Mouse (Mus musculus) gastrocnemius, postnatal 10 days (tissue): ENCODE results near the gene Zfp160. TPM values are rescaled to one million over a fixed set of nuclear protein-coding genes. Genes with fewer than 3 reads are reported as not detected.
"Not testable (repeated sequence)": the region's sequence is repeated elsewhere in the genome, so short reads cannot be mapped to it uniquely, and the experiment has no call there.

Experiments used
- DNase-seq: peaks from one replicate; pipeline ENCODE4 v3.0.0; 2021; ENCODE audit warnings: mixed read lengths
- long read RNA-seq, 2 experiments: library from polyadenylated mRNA; stranded (forward); transcript quantifications; one replicate each; pipeline ENCODE4 v2.0.0; 2021
- total RNA-seq, 2 experiments: library from RNA; stranded (reverse); gene quantifications; 2 replicates each; pipeline ENCODE4 v1.2.3; 2021

Gene Zfp160
- total RNA-seq: 10 to 100 TPM in 1 of 2 experiments, 1 to 10 TPM in 1; 8.2 to 12.7 TPM
- long read RNA-seq, experiment 1, partial matches to known transcripts: 0 of 5 reads
- long read RNA-seq, experiment 1, other reads (novel, unspliced or antisense): 2 of 5 reads
- long read RNA-seq, experiment 2, partial matches to known transcripts: 0 of 5 reads
- long read RNA-seq, experiment 2, other reads (novel, unspliced or antisense): 3 of 5 reads

DNA sequence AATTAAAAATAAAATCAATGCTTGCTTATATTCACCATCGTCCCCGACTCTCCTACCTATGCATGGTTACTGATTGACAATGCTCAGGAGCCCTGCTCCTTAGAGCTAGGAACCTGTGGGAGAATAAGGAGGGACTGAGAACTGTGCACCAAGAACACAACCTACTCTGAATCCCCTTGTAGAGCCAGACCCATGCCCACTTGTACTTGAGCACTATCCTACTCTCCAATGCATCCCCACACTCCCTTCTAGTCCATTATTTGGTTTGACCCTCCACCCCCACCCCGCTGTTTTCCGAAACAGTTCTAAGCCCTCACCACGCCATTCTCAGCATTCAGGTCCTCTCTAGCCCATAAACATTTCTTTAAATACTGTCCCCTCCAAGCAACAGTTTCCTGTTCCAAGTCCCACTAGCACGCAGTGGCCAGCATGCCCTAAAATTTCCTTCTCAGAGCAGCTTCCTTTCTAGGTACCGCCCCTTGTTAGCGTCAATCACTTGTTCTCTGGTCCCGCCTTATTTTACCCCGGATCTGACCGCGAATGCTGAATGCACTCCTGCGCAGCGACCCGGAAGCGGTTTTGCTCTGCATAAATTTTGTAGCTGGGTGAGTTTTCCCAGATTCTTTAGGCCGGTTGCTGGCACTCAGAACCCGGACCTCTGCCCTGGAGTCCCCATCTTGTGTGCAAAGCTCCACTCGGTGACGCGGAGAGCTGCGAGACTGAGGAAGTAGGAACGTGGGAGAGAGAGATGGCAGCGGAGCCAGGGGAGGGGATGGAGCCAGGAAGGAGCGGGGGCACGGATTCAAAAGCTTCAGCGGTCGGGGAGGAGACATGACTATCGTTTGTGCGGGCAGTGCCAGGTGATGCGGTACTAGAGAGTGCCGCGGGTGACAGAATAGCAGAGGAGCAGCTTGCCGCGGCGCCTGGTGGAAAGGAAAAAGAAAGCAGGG, at the start of gene Zfp160:
Gene Zfp160 (plus strand): TSS at position 522 of the 950 bp plus-strand sequence.
- peak; percentile 73 for DNase-seq

DNA sequence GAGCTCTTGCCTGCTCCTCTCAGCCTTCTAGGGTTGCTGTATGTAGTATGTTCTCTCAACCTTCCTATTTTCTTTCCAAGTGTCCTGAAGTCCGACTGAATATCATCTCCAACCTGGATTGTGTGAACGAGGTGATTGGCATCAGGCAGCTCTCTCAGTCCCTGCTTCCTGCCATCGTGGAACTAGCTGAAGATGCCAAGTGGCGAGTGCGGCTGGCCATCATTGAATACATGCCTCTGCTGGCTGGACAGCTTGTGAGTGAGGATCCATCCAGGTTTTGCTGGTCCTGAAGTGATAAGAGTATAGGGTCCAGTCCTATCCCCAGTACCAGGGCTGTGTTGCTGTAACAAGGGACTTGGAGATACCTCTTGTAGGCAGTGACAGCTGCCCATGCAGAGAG, 48.3 kb upstream of the Zfp160 start:
- DNase-seq: no peak

DNA sequence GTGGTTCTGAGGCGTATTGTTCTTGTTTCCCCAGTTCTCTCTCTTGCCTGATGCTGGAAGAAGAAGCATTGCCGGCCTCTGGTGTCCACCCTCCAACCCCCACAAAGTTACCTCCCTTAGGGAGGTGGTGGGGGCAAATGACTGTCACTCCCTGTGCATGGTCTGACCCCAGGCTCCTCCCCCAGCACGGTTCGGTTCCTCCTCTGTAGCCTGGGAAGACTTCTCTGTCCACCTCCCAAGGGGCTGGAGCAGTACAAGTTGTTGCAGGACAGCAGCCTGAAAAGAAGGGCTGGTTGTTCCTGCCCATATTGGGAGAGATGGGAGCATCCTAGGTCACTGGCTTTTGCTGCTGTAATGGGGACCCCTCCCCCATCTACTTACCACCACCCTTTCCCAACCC, 43.3 kb upstream of the Zfp160 start:
- no peak for DNase-seq

DNA sequence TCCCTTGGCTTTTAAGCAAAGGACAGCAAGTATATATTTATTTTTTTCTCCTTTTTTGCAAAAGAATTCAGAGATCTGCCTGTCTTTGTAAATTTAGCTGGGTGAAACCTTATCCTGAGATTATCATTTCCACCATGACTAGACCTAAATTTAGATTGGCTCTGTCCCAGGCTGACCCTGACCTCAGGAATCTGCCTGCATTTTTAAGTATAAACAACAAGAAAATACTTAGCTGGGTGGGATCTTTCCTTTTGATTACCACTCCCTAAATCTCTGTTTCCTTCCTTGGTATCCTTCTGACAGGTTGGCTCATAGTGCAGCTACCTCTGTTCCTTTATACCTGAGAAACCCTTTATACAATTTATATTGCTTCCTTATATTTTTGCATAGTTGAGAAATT, 42.0 kb upstream of the Zfp160 start:
- DNase-seq: no peak

DNA sequence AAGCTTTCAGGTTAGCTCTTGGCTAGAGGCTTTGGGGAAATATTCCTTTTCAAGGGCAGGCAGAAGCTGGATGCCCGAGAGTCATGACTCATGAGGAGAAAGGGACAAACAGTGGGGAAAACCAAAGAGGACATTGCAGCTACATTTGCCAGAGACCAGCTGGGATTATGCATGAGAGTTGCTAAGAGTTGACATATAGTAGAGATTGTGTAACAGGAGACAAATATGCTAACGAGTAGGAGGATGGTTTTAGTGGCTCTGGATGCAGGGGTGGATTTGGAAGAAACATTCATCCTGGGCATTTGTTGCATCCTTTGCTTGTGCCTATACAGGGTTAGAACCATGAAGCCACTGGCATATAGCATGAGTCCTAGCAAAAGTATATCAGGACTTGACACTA, 15.0 kb upstream of the Zfp160 start:
- no peak for DNase-seq

DNA sequence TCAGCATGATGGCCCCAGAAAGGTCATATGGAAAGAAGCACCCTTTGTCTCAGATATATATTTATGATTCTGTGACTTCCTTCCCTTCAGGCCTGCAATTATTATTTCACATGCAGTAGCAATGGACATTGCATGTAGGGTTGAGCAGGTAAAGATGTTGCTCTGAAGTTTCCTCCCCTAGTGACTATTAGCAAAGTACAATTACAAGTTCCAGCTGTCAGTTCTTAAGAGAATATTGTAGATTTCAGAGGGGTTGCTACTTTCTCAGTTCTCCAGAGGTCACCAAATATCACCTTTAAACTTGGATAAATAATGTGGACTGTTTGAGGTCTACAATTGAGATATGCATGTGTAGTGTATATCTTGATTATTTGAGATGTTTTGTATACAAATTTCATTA, 12.3 kb upstream of the Zfp160 start, which contains the start of gene Vmn1r233:
Gene Vmn1r233 (minus strand): TSS at position 101 of the 400 bp plus-strand sequence.
- DNase-seq: no peak

DNA sequence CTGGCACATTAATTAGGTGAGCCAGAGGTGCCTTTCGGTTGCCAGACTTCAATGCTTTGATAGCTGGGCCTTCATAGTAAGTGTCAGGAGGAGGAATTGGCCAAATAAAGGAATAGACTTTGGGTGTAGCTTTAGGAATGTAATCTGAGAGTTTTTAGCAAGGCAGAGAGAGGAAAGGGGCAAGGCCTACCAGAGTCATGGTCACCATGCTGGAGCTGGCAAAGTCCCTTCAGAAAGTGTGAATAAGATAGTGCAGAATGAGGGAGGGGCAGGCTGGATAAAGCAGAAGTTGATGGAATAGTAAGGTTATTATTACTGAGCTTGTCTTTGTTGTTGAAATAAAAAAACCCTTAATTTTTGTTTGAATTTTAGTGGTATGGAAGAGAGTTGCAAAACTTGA, 1.0 kb downstream of the Zfp160 start:
- no peak for DNase-seq

DNA sequence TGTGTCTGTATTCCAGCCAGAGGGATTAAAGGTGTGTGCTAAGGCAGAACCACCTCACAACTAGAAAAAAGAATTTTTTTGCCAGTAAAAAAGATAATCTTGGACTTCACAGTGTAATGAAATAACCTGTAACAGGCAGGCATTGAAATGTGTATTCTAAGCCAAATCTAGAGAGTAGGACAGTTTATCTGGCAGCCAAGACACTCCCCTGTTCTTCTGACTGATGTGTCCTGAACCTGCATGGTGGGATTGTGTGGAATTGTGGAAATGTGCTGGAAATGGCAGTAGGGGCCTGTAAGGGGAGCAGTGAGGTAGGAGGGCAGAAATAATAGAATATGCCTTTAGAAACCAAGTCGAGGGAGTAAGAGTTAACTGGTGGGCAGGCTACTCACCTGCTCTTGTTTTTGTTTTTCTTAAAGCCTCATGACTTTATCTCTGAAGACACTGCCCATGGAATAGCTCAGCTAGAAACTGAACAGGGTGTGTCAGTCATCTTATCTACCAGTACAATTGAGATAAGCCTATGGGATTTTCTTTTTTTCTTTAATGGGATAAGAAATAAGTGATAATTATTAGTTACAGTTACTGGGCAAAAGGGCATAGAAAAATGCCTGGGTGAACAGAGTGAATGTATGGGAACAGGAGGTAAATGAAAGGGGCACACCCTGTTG, 9.8 kb downstream of the Zfp160 start:
- no peak for DNase-seq

DNA sequence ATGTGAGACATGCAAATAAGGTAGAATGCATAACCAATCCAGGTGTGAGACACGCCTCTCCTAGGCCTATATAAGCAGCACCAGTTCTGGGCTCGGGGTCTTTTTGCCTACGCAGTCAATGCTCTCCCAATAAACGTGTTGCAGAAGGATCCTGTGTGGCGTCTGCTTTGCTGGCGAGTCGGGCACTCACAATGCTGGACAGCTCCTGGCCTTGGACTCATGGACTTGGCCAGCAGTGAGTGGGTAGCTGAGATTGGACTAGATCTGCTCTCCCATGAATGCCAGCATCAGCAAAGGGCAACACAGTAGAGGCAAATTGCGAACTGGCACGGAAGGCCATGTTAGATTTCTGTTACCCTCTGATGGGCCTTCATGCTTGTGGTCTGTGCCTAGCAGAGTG, 39.3 kb downstream of the Zfp160 start:
- DNase-seq: not testable (repeated sequence)

DNA sequence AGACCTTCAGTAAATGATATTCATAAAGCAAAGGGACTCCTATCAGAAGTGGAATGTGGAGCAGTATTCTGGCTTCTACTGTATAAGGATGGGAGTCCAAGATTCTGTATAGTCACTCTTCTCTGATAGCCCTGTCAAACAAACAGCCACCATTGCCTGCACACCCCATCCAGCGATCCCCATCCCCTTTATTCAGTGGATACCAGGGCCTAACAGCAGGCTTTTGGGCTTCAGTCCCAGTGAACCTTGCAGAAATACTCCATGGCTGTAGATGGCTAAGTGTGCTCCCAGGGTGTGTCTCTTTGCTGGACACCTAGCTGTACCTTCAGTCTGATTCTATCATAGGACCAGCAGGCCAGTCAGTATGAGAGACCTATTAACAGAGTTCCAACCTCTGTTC, 42.2 kb downstream of the Zfp160 start:
- no peak for DNase-seq

DNA sequence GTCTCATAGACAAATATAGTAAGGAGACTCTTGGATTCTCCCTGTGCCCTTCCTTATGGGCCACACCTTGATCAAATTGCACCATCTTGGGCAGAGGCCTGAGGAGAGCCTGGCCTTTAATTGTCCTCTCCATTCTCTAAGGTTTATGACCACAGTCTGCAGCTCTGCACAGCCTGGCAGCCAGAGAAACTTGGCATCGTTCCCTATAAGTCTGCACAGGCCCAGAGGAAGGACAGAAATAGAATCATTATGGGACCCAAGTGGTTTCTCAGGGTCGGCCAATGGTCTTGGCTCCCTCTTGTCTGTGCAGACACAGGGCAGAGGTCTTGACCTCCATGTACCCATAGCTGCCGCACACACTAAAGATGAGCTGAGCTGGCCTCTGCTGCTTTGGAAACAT, 42.6 kb downstream of the Zfp160 start:
- not testable (repeated sequence) for DNase-seq

DNA sequence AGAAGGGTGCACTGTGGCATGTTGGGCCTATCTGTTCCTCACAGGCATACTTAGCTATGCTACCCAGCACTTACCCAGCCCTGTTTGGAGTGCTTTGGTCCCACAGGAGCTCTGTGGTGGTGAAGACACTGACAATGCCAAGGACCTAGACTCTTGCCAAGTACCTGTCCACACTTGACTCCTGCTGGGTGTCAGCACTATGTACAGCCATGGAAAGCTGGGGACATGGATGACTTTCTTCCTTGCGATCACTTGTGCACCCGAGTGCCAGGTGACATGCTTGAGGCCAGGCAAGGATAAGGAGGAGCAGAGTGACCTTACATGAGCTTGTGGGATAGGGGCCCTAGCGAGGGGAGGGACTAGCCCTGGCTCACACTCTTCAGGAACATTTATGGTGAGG, 43.2 kb downstream of the Zfp160 start:
- not testable (repeated sequence) for DNase-seq

DNA sequence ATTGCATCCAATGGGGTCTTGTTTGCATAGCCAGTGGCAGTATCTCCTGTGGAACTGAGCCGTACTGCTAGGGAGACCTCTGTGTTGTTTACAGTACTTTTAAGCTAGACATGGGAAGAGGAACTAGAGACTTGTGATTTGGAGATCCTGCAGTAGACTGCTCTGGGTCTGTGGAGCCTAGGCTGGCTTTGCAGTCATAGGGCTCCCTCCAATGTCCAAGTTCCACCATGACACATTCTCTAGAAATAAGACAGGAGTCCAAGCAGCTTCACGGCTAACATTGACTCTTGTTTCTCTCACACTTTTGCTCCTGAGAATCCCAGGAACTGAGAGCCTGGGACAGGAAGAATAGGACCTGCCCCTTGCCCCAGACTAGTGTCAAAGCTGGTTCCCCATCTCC, 44.6 kb downstream of the Zfp160 start:
- DNase-seq: no peak

DNA sequence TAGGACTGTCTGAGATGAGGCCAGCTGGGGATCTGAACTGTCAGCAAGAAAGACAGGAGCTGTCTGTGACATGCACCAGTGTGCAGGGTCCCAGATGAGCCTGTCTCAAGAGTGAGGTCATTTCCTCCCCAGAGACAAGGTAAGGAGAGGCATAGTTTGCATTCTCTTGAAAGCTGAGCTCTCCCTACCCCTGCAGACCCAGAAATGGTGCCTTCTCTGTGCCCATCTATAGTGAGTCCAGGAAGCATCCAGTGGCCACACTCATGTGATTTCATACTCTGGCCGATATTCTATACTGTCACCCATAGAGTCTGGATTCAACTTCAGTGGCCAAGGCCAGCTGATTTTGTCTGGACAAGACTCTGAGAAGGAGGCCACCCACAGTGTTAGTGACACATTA, 46.4 kb downstream of the Zfp160 start:
- DNase-seq: not testable (repeated sequence)

DNA sequence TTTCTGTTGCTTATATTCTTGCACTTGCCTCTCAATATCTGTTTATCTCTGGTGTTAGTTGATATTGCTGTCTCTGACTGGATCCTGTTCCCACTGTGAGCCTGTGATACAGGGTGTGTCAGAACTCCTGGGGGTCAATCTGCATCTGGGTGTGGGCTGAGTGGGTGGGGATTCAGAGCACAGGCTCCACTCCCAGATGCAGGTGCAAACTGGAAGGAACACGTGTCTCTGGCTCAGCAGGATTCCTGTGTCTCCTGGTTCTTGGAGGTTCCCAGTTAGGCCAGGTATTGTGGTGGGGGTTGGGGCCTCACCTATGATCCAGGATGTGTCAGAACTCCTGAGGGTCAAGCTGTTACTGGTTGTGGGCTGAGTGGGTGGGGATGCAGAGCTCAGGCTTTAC, 56.8 kb downstream of the Zfp160 start:
- DNase-seq: no peak

DNA sequence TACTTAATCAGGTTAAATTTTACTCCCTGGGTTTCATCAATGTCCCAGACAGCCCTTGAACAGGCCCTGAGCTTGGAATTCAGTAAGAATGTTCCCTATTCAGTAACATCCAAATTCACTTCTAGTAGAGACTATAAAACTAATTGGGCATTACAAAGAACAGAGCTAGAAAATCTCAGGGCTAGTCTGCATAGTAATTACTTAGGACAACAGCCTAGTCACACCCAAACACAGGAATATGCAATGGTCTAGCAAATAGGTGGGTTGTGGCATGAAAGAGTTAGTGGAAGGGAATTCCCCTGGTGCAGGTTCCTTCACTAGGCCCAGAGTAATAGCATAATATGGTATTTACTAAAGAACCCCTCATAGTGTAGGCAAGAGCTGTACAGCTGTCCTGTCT, 58.3 kb downstream of the Zfp160 start:
- no peak for DNase-seq

DNA sequence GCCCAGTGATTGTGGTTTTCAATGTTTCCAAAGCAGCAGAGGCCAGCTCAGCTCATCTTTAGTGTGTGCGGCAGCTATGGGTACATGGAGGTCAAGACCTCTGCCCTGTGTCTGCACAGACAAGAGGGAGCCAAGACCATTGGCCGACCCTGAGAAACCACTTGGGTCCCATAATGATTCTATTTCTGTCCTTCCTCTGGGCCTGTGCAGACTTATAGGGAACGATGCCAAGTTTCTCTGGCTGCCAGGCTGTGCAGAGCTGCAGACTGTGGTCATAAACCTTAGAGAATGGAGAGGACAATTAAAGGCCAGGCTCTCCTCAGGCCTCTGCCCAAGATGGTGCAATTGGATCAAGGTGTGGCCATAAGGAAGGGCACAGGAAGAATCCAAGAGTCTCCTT, 60.7 kb downstream of the Zfp160 start:
- not testable (repeated sequence) for DNase-seq

DNA sequence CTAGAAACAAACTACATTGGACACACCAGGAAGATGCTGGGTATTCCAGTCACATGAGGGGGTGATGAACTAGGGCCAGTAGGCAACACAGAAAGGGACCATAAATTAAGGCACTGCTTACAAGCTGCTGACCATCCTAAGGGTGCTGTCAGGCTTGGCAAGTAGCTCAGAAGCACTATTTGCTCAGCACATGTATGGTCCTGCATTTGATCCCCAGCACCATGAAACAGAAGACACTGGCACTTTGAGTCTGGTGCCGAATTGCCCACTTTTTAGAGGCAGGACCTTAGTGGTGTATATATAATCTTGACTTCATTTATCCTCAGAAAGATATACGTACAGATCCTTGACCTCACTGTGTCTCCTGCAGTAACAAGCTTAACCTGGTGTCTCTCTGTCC, 62.3 kb downstream of the Zfp160 start:
- DNase-seq: not testable (repeated sequence)

Other genes with a start within 250 kb of the Zfp160 start
- gene Vmn1r228, start 222.7 kb upstream of the Zfp160 start, total RNA-seq: not detected
- gene Vmn1r229, start 197.3 kb upstream of the Zfp160 start, total RNA-seq: under 1 TPM in 1 of 2 experiments, not detected in 1; 0.02 TPM
- not detected for gene Vmn1r230, start 168.5 kb upstream of the Zfp160 start, total RNA-seq
- not detected for gene Vmn1r231, start 103.8 kb upstream of the Zfp160 start, total RNA-seq
- not detected for gene Vmn1r232, start 89.2 kb upstream of the Zfp160 start, total RNA-seq
- 100 to 1,000 TPM; 137 to 146 TPM for gene Ppp2r1a, start 63.6 kb upstream of the Zfp160 start, total RNA-seq
- not detected for gene Vmn1r233, start 12.4 kb upstream of the Zfp160 start, total RNA-seq
- not detected for gene Vmn1r234, start 217.2 kb downstream of the Zfp160 start, total RNA-seq
- gene Vmn1r235, start 247.5 kb downstream of the Zfp160 start, total RNA-seq: not detected